Mouse (Mus musculus) CH12F3 (cell line): ENCODE data around the gene Mgat5.

Experiments used
- in situ Hi-C: fragments of 300-500 bp; cut with MboI; formaldehyde crosslinking; loops from 2 replicates; pipeline ENCODE4 v1.14.3; 2020; ENCODE audit warnings: low sequenced_read_pairs

Gene Mgat5

GRCm38 (mm10) chr1:127216979-127217378 is 12.2 kb downstream of the Mgat5 start:
- in situ Hi-C loops: no loop called here

DNA sequence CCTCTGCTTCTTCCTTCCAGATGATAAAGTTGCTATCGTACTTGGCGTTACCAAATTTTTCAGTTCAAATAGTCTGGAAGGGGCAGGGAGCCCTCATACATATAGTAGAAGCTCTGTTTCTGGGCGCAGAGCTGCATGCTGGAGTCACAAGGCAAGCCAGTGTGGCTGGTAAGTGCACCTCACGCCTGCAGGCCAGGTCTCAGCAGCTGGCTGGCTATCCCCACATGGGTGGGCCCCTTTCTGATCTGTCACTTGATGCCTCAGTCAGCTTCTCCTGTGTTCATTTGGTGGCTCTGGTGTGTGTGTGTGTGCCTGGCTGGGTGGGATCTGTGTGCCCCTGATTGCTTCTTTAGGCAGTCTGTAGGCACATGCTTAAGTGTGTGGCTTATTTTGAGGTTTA is 12.8 kb downstream of the Mgat5 start:
- in situ Hi-C loops: no loop called here

GRCm38 (mm10) chr1:127218182-127218581 is 13.4 kb downstream of the Mgat5 start:
- in situ Hi-C loops: no loop called here

- in situ Hi-C loops: no loop called here
These were observed 14.3 kb downstream of the Mgat5 start for GRCm38 (mm10) chr1:127219161-127219560.

DNA sequence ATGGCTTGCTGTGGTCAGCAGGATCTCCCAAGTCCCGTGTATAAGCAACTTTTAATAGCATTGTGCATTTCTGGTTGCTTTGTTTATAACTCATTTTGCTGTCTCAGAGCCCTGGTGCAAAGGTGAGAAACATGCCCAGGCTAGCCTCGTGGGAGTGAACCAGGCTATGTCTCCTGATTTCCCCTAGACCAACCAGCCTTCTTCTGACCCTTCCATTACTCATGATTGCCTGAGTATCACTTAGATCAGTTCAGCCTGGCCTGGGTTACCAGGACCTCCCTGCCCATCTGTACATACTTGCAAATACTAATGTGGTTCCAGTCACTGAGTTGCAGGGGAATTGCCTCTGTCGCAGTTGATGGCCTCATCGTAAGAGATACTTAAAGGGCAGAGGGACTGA is 14.8 kb downstream of the Mgat5 start:
- in situ Hi-C loops: no loop called here

GRCm38 (mm10) chr1:127221998-127222736 is 17.4 kb downstream of the Mgat5 start:
- in situ Hi-C loops: no loop called here

DNA sequence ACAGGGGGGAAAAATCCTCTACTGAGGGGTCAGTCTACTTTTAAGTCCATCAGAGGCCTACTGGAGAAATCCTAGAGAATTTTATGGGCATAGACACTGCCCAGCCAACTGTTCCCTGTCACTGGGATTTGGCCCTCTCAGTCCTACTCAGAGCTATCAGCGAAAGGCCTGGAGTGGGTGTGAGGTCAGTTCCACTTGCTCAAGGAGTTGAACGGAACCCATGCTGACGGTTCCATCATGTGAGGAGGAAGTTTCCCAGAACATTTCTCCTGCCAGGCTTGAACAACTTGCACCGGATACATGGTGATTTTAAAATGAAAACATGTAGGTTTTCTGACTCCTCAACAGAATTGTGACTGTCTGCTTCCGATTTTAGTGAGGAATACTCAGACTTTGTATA is 20.2 kb downstream of the Mgat5 start:
- in situ Hi-C loops: no loop called here

GRCm38 (mm10) chr1:127229011-127229410 is 24.2 kb downstream of the Mgat5 start:
- in situ Hi-C loops: no loop called here

GRCm38 (mm10) chr1:127230468-127230867 is 25.7 kb downstream of the Mgat5 start:
- in situ Hi-C loops: no loop called here

- in situ Hi-C loops: no loop called here
These were observed 28.4 kb downstream of the Mgat5 start for GRCm38 (mm10) chr1:127233191-127233651.

GRCm38 (mm10) chr1:127235157-127235556 is 30.3 kb downstream of the Mgat5 start:
- in situ Hi-C loops: no loop called here

GRCm38 (mm10) chr1:127236396-127236795 is 31.6 kb downstream of the Mgat5 start:
- in situ Hi-C loops: no loop called here

- in situ Hi-C loops: no loop called here
These were observed 34.1 kb downstream of the Mgat5 start for GRCm38 (mm10) chr1:127238871-127239314.

DNA sequence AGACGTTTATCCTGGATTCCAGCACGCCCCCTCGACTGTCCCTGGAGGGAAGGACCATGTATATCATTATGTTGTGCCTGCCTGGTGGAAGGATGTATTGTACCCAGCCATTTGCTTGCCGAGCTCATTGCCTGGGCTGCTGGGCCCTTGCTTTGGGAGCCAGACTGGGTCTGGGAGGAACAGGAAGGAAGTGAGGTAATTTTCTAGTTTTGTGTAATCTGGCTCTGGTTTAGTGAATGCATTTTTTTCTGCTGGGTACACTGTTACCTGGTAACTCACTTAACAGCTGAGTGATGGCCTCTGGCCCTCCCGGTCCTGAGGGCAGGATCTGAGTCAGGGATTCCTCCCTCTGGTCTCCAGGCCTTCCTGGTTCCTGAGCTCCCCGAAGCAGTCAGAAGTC is 35.1 kb downstream of the Mgat5 start:
- in situ Hi-C loops: no loop called here

- in situ Hi-C loops: no loop called here
These were observed 37.5 kb downstream of the Mgat5 start for GRCm38 (mm10) chr1:127242151-127242887.

GRCm38 (mm10) chr1:127242888-127243588 is 38.2 kb downstream of the Mgat5 start:
- in situ Hi-C loops: no loop called here

DNA sequence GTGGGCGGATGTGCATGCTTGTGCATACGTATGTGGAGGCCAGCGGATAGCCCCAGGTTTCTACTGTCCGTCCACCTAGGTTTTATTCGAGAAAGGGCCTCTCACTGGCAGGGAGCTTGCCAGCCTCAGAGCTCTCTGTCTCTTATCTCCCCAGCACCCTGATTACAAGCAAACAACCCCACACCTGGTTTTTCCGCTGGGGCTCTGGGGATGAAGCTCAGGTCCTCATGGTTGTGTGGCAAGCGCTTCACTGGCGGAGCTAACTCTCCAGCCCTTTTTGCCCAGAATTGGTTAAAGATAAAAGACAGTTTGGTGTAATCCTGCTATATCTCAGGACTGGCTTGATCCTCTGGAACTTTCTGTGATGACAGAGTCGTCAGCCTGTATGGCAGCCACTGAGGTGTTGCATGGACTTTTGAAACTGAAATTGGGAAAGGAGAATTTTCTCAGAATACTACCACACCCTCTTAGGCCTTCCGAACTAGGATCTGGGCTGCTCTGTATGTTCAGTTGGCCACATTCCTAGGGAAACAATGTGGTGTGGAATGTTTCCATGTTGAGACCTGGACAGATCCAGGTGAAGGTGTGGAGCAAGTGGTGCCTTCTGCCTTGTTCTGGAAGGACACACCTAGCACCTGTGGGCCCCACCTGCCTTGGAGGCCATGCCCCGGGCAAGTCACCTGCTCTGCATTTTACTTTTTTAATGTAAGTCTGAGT is 39.4 kb downstream of the Mgat5 start:
- in situ Hi-C loops: no loop called here

DNA sequence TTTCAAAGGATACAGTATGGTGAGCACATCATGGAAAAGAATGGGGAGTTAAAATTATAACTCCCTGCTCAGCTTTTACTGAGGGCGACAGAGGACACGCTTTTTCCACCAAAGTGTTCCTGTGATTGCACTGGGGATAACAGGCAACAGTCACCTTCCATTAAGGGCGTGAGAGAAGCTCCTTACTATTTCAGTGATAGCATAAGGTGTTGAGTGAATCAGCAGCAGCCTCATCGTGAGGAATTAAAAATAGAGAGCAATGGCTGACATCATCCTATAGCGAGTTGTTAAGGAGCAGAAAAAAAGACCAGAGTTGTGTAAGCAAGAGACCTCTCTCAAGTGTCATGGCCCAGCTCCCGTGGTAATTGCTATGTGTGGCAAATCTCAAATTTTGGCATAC is 41.3 kb downstream of the Mgat5 start:
- in situ Hi-C loops: no loop called here

GRCm38 (mm10) chr1:127248433-127248832 is 43.6 kb downstream of the Mgat5 start:
- in situ Hi-C loops: no loop called here

DNA sequence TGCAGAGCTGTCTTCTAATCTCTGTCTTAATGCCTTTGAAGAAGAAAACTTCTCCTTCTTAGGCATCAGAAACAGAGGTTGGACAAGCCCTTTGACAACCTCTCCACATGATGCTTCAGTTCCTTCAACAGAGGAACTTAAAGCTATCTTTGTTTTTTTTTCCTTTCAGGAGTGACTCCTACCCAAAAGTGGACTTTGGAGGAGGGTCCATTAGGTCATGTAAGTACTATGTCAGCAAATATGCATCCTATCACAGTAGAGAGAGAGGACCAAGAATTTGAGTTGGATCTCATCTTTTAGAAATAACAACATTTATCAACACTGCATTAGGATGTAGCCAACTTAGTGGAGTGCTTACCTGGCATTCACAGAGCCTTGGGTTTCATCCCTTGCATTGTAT is 44.8 kb downstream of the Mgat5 start:
- in situ Hi-C loops: no loop called here

DNA sequence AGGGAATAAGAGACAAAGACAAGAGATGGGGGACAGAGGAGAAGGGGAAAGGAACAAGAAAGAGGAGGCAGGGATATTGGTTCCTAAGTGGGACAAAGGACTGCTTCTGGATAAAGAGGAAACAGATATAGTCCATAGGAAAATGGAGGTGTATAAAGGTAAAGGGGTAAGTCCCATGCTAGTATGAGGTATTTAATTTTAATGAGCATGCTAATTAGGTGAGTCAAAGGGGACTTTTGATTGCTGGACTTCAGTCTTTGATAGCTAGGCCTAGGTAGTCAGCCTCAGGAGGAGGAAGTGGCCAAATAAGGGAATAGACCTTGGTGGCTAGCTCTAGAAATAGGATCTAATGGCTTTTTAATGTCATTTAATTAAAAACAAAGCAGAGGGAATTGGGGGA is 45.5 kb downstream of the Mgat5 start:
- in situ Hi-C loops: no loop called here
